Mouse (Mus musculus) stomach, embryonic 15.5 days (tissue): ENCODE results near the gene Tmem144. TPM values are rescaled to one million over a fixed set of nuclear protein-coding genes. Genes with fewer than 3 reads are reported as not detected.
A peak's percentile ranks its signal among the peaks of the same experiment; 100 is the strongest.

ENCODE experiments used
- ATAC-seq: fragments of 200-750 bp; cut with Nextera tagmentation; 2 replicates; pipeline ENCODE4 v1.8.0; 2017; ENCODE audit warnings: low read depth, moderate number of reproducible peaks, moderate TSS enrichment; ENCODE audit not compliant: insufficient read depth, low FRiP score
- H3K27ac ChIP-seq: fragments of 300-500 bp; sonication (generic); 2 replicates; pipeline ENCODE4 v1.5.1; 2015; ENCODE audit warnings: mild to moderate bottlenecking, inconsistent platforms
- H3K27me3 ChIP-seq: fragments of 300-500 bp; sonication (generic); replicated peaks from 2 replicates; pipeline ENCODE4 v1.6.1; 2015; ENCODE audit warnings: inconsistent platforms
- H3K36me3 ChIP-seq: fragments of 300-500 bp; sonication (generic); 2 replicates; pipeline ENCODE4 v1.6.1; 2015; ENCODE audit warnings: inconsistent platforms
- H3K4me1 ChIP-seq: fragments of 300-500 bp; sonication (generic); 2 replicates; pipeline ENCODE4 v1.6.1; 2015; ENCODE audit warnings: inconsistent platforms
- H3K4me2 ChIP-seq: fragments of 300-500 bp; sonication (generic); 2 replicates; pipeline ENCODE4 v1.6.1; 2015; ENCODE audit warnings: mild to moderate bottlenecking, inconsistent platforms
- H3K4me3 ChIP-seq: fragments of 300-500 bp; sonication (generic); replicated peaks from 2 replicates; pipeline ENCODE4 v1.5.1; 2015; ENCODE audit warnings: inconsistent platforms
- H3K9ac ChIP-seq: fragments of 300-500 bp; sonication (generic); 2 replicates; pipeline ENCODE4 v1.6.1; 2015; ENCODE audit warnings: inconsistent platforms
- H3K9me3 ChIP-seq: fragments of 300-500 bp; sonication (generic); 2 replicates; pipeline ENCODE4 v1.6.1; 2016; ENCODE audit warnings: inconsistent platforms
- WGBS: fragments of 180-500 bp; shearing (Covaris S2); methylation state at CpG from one replicate; pipeline ENCODE4 v1.1.7; 2015; 5-methylcytosine and 5-hydroxymethylcytosine counted together
- polyA plus RNA-seq: library from polyadenylated mRNA; unstranded; fragments of >200 nt; fragmentation: Nextera tagmentation; extraction: Ambion mirVana; gene quantifications from 2 replicates; pipeline ENCODE4 v1.2.1, GENCODE M21; 2015

Gene Tmem144
- polyA plus RNA-seq, 1 experiment from 2014 or later: 3.6 TPM

DNA sequence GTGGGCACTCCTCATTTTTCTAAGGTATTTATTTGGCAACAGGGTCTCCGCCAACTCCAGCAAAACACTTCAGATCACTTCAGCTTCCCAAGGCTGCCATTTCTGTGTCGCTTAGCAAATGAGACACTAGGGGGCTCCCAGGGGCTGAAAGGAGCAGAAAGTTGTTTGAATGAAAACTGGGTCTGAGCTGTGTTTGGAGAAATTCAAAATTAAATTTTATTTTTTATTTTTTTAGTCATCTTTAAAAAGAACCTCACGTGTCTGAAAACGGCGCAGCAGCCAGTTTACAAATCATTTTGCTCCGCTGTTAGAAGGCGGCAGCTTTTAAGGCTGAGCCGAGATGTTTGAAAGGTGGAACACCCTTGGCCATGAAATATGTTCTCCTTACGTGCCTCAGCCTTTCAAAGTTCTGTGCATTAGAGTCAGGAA is 32.2 kb upstream of the Tmem144 start:
- H3K9ac ChIP-seq: no peak overlapping the region
- peak overlapping the region; percentile 56 for H3K4me2 ChIP-seq
- no peaks in the 10 kb centered on the region for H3K9me3 ChIP-seq
- H3K4me3 ChIP-seq: peak overlapping the region; percentile 31
- peaks cover 22% of the 10 kb centered on the region for H3K4me1 ChIP-seq
- H3K27me3 ChIP-seq: no peaks in the 10 kb centered on the region
- no peaks in the 10 kb centered on the region for H3K36me3 ChIP-seq
- H3K27ac ChIP-seq: peak overlapping the region; percentile 59
- 0 out of 2 replicates have a peak, but pooled peaks have one; percentile 16 for ATAC-seq
- 4% methylated on average over 9 of the region's 9 CpGs for WGBS

DNA sequence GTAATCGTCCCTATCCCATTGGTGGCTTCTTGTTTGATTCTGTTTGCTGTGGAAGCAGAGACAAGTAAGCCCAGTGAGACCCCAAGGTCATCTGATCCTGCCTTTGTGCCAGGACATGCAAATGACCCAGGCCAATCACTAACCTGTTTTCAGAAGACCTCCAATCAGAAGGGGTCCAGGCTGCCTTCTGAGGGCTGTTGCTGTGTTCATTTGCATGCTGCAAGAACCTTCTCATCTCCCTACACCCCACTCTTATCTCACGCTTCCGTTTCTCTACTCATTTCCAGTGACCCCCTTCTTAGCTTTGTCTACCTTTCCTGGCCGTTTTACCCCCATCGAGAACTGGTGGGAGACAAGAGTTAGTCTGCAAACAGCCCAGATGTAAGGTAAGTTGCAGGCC is 31.7 kb upstream of the Tmem144 start, which contains the start of gene Fam198b:
TSS of gene Fam198b (plus strand) at position 229 of the 400 bp plus-strand sequence.
- Histone ChIP-seq H3K27ac (peak within 1 kb of the TSS; percentile 59), H3K4me1 (peaks cover 22% of the 10 kb centered on the region)
- no peak for ATAC-seq

DNA sequence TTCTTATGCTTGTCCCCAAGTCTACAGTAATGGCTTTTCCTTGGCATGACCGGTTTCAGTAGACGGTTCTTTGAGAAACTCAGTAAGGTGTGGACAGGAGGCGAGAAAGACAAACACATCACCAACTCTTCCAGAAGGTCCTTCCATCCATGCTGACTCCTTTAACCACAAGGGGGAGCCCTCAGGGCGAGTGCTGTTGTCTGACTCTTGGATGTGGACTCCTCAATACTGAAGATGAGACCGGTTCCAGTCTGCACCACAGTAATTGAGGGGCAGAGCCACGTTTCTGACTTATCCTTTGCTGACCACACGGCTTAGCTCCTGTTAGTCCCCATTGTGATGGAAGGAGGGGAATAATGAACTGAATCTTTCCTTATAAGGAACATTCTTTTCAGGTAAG is 30.5 kb upstream of the Tmem144 start:
- H3K27me3 ChIP-seq: no peaks in the 10 kb centered on the region
- ATAC-seq: no peak
- no peaks in the 10 kb centered on the region for H3K36me3 ChIP-seq
- no peaks in the 10 kb centered on the region for H3K9me3 ChIP-seq
- peaks cover 22% of the 10 kb centered on the region for H3K4me1 ChIP-seq
- H3K4me3 ChIP-seq: no peak overlapping the region
- 39% methylated on average over 7 of the region's 7 CpGs for WGBS
- no peak overlapping the region for H3K27ac ChIP-seq
- H3K9ac ChIP-seq: no peak overlapping the region
- no peak overlapping the region for H3K4me2 ChIP-seq

More for the DNA sequence above, 31.7 kb upstream of the Tmem144 start, which contains the start of gene Fam198b:
- H3K27me3 ChIP-seq: no peaks in the 10 kb centered on the region
- 24% methylated on average over 5 of the region's 5 CpGs for WGBS
- H3K4me3 ChIP-seq: peak within 1 kb of the TSS; percentile 31
- no peak within 1 kb of the TSS for H3K9ac ChIP-seq
- peak within 1 kb of the TSS; percentile 56 for H3K4me2 ChIP-seq
- no peaks in the 10 kb centered on the region for H3K36me3 ChIP-seq
- no peaks in the 10 kb centered on the region for H3K9me3 ChIP-seq

DNA sequence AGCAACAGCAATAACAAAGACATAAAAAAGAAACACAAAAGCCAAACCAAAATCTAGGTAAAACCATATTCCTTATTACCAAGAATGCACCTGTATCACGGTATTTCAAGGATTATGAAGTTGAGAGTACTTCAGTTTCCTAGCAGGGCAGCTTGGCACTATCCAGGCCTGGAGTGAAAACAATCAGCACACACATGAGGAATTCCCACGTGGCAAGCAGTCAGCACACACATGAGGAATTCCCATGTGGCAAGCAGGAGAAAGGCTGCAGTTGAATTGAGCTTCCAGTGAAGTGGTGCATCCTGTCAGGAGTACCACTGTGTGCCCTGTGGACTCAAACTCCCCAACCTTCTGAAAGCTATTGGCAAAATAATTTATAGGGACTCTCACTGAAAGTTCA is 29.1 kb upstream of the Tmem144 start:
- ATAC-seq: no peak
- Histone ChIP-seq H3K4me2 (no peak overlapping the region), H3K9ac (no peak overlapping the region), H3K27me3 (no peaks in the 10 kb centered on the region), H3K36me3 (no peaks in the 10 kb centered on the region), H3K4me1 (peaks cover 15% of the 10 kb centered on the region), H3K27ac (no peak overlapping the region), H3K4me3 (no peak overlapping the region), H3K9me3 (no peaks in the 10 kb centered on the region)
- WGBS: 57% methylated on average over 2 of the region's 2 CpGs

DNA sequence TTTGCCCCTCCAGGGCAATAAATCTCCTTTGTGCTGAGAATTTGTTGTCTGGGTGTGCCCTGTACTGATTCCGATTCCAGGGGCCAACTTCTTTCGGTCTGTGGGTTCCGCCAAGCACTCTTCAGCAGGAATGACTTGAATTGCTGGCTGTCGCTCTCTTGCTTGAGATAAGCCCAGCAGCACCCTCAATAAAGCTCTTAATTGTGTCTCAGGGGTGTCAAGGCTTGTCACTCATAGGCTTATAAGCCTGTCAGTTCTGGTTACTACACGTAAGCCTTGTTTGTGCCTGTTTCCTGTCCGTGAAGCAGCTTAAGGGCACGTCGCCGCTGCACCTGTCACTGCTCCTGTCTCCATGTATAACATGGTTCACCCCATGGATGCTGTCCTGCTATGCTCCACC is 26.7 kb upstream of the Tmem144 start:
- Histone ChIP-seq H3K4me2 (peak overlapping the region; percentile 22; the same call in 1 of the 2 replicates), H3K9ac (no peak overlapping the region), H3K4me3 (no peak overlapping the region), H3K9me3 (no peaks in the 10 kb centered on the region), H3K4me1 (peaks cover 1% of the 10 kb centered on the region; the same call in 1 of the 2 replicates), H3K36me3 (no peaks in the 10 kb centered on the region), H3K27ac (0 out of 2 replicates have a peak overlapping the region, but pooled peaks have one; percentile 36), H3K27me3 (no peaks in the 10 kb centered on the region)
- ATAC-seq: peak; percentile 70
- 41% methylated on average over 9 of the region's 9 CpGs for WGBS

DNA sequence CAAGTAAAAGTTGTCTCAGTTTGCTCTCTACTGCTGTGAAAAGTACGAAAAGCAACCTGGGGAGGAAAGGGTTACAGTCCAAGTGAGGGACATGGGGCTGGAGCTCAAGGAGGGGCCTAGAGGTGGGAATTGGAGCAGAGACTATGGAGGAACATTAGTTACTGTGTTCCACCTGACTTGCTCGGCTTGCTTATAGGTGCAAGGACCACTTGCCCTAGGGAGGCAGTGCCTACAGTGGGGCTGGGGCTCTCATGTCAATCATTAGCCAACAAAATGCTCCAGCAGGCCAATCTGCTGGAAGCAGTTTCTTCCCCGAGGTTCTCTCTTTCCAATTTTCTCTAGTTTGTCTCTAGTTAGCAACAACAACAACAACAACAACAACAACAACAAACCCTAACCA is 25.8 kb upstream of the Tmem144 start:
- 62% methylated on average over 3 of the region's 3 CpGs for WGBS
- no peak overlapping the region for H3K9ac ChIP-seq
- H3K4me2 ChIP-seq: no peak overlapping the region
- no peaks in the 10 kb centered on the region for H3K27me3 ChIP-seq
- no peaks in the 10 kb centered on the region for H3K4me1 ChIP-seq
- H3K27ac ChIP-seq: no peak overlapping the region
- H3K4me3 ChIP-seq: no peak overlapping the region
- no peak for ATAC-seq
- H3K9me3 ChIP-seq: no peaks in the 10 kb centered on the region
- no peaks in the 10 kb centered on the region for H3K36me3 ChIP-seq

DNA sequence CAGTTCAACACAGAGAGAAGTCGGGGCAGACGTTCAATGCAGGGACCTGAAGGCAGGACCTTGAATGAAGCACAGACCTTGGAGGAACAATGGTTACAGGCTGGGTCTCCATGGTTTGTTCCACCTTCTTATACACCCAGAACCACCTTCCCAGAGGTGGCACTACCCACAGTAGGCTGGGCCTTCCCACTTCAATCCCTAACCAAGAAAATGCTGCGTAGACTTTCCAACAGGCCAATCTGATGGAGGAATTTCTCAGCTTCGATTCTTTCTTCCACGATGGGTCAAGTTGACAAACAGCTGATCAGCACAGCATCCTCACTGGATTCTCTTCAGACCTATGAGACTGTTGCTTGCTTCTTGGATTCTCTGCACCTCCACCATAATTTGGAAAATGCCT is 22.9 kb upstream of the Tmem144 start:
- ATAC-seq: no peak

DNA sequence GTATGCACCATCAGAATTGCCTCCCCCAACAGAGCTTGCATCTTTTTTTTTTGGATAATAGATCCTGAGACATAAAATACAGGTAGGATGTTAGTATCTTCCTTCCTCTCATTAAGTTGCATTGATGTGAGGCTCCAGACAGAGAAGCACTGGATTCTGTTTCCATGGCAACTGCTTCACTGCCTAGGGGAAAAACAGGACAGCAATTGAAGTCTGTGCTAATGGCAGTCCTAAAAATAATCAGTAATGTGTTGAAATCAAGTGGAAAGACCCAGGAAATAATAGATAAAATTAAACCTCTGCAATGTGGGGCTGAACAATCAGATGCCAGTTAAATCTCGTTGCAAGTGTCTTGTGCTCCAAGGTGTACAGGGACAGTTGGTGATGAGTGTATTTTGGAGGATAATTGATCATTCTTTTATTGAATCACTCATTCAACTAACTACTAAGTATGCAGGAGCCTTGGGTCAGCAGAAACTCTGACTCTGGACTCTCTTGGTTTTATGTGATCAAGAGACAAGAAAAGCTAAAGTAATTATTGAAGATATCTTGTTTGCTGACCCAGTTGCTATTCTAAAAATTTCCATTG is 14.6 kb upstream of the Tmem144 start:
- H3K27ac ChIP-seq: no peak overlapping the region
- no peak overlapping the region for H3K9ac ChIP-seq
- no peaks in the 10 kb centered on the region for H3K4me1 ChIP-seq
- H3K27me3 ChIP-seq: no peaks in the 10 kb centered on the region
- no peak for ATAC-seq
- no peak overlapping the region for H3K4me3 ChIP-seq
- no peak overlapping the region for H3K4me2 ChIP-seq
- no peaks in the 10 kb centered on the region for H3K9me3 ChIP-seq
- H3K36me3 ChIP-seq: no peaks in the 10 kb centered on the region
- WGBS: 59% methylated on average over 1 of the region's 1 CpGs

More for the DNA sequence above, 22.9 kb upstream of the Tmem144 start:
- no peak overlapping the region for H3K9ac ChIP-seq
- H3K4me3 ChIP-seq: no peak overlapping the region
- no peak overlapping the region for H3K27ac ChIP-seq
- no peak overlapping the region for H3K4me2 ChIP-seq
- WGBS: 92% methylated on average over 5 of the region's 5 CpGs
- no peaks in the 10 kb centered on the region for H3K36me3 ChIP-seq
- no peaks in the 10 kb centered on the region for H3K4me1 ChIP-seq
- H3K9me3 ChIP-seq: no peaks in the 10 kb centered on the region
- H3K27me3 ChIP-seq: no peaks in the 10 kb centered on the region

DNA sequence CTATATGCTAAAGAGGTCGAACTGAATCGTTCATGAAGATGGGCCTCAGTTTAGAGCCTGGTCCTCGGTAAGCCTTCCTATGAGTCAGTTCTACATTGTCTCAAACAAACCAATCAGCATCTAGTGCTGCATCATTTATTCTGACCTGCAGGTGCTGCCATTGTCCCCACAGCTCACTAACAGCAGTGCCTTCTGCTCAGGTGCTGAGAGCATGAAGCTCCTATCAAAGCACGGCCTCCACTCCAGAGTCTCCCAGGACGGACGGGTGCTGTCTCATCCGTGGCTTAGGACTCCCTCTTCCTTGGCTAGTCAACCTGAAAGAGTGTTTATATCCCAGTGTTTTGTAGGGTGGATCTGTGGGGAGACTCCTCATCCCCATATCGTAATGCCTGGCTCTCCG is 14.0 kb upstream of the Tmem144 start:
- Histone ChIP-seq H3K4me2 (no peak overlapping the region), H3K9me3 (no peaks in the 10 kb centered on the region), H3K4me3 (no peak overlapping the region), H3K36me3 (no peaks in the 10 kb centered on the region), H3K27me3 (no peaks in the 10 kb centered on the region), H3K27ac (no peak overlapping the region), H3K9ac (no peak overlapping the region), H3K4me1 (no peaks in the 10 kb centered on the region)
- WGBS: 84% methylated on average over 9 of the region's 9 CpGs
- no peak for ATAC-seq

DNA sequence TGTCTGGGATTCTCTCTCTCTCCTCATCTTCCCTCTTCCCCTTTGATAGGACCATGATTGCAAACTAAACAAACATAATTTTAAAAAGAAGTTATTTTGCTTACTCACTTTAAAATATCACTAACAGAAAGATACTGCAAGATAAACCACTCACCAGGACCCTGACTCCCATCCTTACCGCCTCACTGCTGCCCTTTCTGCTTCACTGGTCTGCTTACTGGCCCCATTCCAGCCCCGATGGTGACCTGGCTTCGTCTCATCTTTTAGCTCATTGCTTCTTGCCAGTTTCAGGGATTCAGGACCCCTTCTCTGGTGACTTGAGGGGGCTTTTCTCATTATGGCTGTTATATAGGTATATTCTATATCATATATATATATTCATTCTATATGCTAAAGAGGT is 13.5 kb upstream of the Tmem144 start:
- Histone ChIP-seq H3K4me3 (no peak overlapping the region), H3K27ac (no peak overlapping the region), H3K9me3 (no peaks in the 10 kb centered on the region), H3K4me2 (no peak overlapping the region), H3K4me1 (no peaks in the 10 kb centered on the region), H3K27me3 (no peaks in the 10 kb centered on the region), H3K9ac (no peak overlapping the region), H3K36me3 (no peaks in the 10 kb centered on the region)
- 84% methylated on average over 3 of the region's 3 CpGs for WGBS
- ATAC-seq: no peak

DNA sequence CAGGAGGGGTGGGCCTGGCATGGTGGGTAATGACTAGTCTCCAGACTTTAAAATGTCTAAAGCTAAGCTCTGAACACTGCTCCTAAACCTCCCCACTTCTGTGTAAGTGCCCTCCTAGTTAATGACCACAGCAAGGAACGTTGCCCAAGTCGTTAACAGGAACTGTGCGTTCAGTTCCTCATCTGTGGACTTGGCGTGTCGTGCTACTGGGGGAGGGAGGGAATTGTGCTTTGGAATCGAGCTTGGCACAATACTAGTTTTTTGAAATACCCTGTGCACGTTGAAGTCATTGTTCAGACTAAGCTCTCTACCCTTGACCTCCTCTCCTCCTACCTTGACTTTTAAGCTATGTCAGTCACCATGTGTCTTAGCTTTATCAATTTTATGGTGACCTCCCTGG is 12.3 kb upstream of the Tmem144 start:
- Histone ChIP-seq H3K4me3 (no peak overlapping the region), H3K9ac (no peak overlapping the region), H3K27me3 (no peaks in the 10 kb centered on the region), H3K4me1 (no peaks in the 10 kb centered on the region), H3K9me3 (no peaks in the 10 kb centered on the region), H3K27ac (no peak overlapping the region), H3K36me3 (no peaks in the 10 kb centered on the region), H3K4me2 (no peak overlapping the region)
- no peak for ATAC-seq
- 67% methylated on average over 7 of the region's 7 CpGs for WGBS

DNA sequence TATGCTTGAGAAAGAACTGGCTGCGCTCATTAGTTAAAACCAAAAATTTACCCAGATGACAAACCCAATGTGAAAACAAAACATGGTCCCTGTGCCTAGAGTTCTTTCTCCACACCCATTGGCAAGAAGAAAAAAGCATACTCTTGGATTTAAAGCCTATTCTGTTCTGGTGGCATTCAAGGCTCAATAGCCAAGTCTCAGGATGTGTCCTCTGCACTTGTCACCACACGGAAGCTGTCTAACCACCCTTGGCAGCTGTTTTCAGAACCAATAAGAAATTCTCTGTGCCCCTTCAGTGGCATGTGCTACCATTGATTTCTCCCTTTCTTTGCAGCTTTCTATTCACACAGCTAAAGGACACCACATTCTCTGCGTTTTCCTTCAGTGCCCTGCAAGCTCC is 5.6 kb upstream of the Tmem144 start:
- no peaks in the 10 kb centered on the region for H3K27me3 ChIP-seq
- no peak overlapping the region for H3K9ac ChIP-seq
- H3K4me1 ChIP-seq: no peaks in the 10 kb centered on the region
- H3K27ac ChIP-seq: no peak overlapping the region
- WGBS: 68% methylated on average over 3 of the region's 3 CpGs
- H3K9me3 ChIP-seq: no peaks in the 10 kb centered on the region
- no peaks in the 10 kb centered on the region for H3K36me3 ChIP-seq
- ATAC-seq: no peak
- no peak overlapping the region for H3K4me2 ChIP-seq
- H3K4me3 ChIP-seq: no peak overlapping the region

DNA sequence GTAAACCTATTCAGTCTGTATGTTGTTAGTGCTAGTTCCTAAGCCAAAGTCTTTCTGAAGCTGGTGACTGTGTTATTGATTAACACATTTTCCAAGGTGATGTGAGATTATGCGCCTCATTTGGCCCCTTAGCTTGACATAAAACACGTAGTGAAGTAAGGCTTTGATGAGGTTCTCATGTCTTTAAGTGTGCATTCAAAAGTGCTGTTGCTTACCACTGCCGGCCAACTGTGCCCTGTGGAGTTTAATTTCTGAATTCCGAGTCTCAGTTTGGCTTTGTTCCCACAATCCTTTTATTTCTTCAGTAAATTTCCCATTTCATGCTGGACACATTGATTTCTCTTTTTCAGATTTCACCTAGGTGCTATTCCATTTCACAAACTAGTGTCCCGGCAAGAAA is 5.2 kb upstream of the Tmem144 start:
- no peak overlapping the region for H3K4me2 ChIP-seq
- no peak overlapping the region for H3K27ac ChIP-seq
- H3K4me1 ChIP-seq: no peaks in the 10 kb centered on the region
- 63% methylated on average over 5 of the region's 5 CpGs for WGBS
- no peaks in the 10 kb centered on the region for H3K36me3 ChIP-seq
- H3K9ac ChIP-seq: no peak overlapping the region
- H3K4me3 ChIP-seq: no peak overlapping the region
- H3K9me3 ChIP-seq: no peaks in the 10 kb centered on the region
- ATAC-seq: no peak
- no peaks in the 10 kb centered on the region for H3K27me3 ChIP-seq
